Mouse (Mus musculus) adrenal gland, adult 18-20 months (tissue): ENCODE results near the gene Jph2. TPM values are rescaled to one million over a fixed set of nuclear protein-coding genes. Genes with fewer than 3 reads are reported as not detected.
"Not testable (repeated sequence)": the region's sequence is repeated elsewhere in the genome, so short reads cannot be mapped to it uniquely, and the experiment has no call there.

Experiments
- DNase-seq, 2 experiments: peaks; one replicate each; pipeline ENCODE4 v3.0.0; 2021 to 2022; ENCODE audit warnings: low spot score in 2 of 2
- total RNA-seq, 2 experiments: library from RNA; stranded (reverse); gene quantifications; 1 replicate in 1 of 2; 2 replicates in 1 of 2; pipeline ENCODE4 v1.2.3; 2021

Jph2 gene
- total RNA-seq, 2 experiments from 2014 or later: 4.4 to 6.5 TPM

DNA sequence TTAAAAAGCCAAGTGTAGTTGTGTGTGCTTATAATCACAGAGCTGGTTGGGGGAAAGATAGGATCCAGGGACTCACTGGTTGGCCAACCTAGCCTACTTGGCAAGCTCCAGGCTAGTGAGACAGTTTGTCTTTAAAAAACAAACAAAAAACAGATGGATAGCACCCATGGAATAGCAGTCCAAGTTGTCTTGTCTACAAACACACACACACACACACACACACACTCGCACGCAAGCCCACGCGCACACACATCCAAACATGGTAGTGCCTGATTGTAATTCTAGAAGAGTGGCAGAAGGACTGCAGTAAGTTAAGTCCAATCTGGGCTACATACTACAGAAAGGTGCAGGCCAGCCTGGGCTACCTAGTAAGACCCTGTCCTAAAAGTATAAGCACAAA is 14.6 kb upstream of the Jph2 start:
- no peak for DNase-seq

DNA sequence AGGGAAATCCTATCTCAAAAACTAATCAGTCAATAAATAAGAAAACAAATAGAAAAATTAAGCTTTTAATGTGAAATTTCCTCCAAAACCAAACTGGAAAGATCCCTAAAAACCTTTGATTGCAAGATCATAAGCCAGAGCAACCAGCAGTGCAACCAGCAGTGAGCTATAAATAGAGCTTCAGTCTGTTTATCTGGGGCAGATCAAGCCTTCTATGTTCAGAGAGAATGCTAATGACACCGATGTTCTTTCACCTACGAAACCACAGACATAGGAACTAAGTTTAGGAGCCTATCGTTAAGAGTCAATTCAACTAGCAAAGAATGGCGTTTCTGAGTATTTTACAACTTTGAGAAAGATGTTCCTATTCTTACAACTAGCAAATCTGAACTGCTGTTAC is 14.0 kb upstream of the Jph2 start:
- no peak for DNase-seq

DNA sequence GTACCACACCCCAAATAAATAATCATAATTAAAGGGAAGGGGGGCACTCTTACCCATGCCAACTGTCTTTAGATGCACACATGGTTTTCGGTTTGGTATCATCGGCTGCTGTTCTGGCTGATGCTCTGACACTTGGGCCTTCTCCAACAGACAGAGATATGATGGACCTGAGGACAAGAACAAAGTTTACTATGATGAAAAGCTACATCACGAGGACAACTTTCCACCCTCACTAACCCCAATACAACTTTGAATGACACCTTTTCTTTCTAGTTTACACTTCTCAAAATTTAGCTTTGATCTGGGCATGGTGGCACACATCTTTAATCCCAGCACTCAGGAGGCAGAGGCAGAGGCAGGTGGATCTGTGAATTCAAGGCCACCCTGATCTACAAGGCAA is 13.6 kb upstream of the Jph2 start:
- DNase-seq: not testable (repeated sequence)

DNA sequence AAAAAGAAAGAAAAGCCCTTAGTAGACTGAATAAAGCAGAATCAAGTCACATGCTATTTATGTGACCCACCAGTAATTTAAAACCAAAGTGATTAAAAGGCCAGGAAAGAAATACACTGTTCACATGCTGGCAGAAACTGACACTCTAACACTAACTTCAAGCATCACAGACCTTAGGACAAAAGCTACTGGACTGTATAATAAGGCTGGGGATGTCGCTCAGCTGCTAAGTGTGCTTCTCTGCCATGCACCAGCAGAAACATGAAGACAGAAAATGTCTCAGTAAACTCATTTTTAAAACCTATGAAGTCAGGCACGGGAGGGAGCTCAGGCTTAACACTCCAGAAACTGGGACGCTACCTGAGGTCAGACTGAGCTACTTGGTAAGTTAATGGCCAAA is 12.4 kb upstream of the Jph2 start:
- no peak for DNase-seq

DNA sequence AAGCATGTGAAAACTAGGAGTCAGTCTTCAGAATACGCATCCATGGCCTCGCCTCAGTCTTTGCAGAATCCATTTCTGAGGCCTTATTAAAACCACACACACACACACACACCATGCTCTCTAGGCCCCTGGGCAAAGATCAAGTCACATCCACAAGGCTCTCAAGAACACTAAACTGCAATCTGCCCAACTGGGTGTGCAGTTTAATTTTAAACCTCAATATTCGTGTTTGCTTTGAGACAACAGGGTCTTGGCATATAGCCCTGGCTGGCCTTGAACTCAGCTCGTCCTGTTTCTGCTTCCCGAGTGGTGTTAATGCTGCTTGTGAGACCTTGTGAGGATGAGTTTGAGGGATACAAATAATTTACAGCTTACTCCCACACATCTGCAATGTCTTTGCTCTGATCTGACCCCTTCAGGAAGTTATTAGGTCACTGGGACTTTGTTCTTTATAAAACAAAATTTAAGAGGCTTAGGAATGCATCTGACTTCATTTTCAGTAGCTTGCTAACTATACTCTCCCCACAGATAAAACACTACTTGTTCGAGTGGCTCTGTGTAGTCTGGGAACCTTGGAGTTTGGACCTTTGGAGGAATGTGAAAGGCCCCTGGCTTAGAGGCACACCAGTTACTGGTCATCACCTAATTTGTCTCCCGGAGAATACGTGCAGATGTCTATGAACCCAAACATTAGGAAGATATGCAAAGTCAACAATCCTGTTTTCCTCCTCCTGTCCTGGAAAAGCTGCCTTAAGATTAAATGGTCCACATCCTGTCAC is 6.4 kb upstream of the Jph2 start:
- DNase-seq: peak in 1 of 2 experiments; percentile 31

DNA sequence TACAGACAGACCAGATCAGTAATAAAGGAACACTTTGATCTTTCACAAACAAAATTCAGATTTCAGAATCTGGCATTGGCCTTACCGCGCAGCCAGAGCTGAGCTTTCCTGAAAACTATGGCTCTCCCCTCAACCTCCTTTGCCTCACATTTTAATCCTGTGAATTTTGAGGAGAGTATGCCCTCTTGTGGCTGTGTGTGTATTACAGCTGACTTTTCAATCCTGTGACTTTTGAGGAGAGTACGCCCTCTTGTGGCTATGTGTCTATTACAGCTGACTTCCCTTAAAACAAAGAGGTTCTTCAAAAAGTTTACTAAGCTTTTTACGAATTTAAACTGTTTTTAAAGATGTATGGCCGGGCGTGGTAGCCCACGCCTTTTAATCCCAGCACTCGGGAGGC is 3.4 kb upstream of the Jph2 start:
- DNase-seq: peak; percentile 72 to 80

DNA sequence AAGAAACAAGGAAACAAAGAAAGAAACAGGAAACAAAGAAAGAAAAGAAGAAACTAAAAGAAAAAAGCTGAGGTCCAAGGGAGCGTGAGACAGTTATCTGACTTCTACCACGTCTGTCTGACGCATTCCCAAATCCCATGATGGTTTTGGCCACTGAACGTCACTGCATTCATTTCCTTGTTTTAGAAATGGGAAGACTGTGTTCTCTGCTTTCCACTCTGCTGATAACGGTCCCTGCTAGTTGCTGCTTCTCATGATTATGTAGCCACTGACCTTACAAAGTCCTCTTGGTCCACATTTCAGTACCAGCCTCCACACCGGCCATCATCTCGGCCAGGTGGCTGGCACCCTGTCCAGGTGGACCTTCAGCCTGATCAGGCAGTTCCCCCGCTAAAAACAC is 1.4 kb upstream of the Jph2 start:
- DNase-seq: no peak

DNA sequence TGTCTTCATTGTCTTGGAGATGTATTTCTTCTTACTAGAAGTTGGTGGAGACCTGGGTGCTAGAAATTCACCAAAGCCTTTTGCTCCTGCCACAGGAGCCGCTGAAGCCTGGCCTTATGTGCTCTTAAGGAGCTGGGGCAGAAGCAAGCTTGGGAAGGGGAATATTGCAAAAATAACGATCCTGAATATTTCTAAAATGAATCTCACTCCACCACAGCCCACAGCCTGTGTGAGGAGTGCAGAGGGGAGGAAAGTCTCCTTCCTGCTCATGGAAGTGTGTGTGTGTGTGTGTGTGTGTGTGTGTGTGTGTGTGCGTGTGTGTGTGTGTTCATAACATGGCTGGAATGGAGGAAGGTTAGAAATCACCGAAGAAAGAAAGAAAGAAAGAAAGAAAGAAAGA is 977 bp upstream of the Jph2 start:
- no peak for DNase-seq

DNA sequence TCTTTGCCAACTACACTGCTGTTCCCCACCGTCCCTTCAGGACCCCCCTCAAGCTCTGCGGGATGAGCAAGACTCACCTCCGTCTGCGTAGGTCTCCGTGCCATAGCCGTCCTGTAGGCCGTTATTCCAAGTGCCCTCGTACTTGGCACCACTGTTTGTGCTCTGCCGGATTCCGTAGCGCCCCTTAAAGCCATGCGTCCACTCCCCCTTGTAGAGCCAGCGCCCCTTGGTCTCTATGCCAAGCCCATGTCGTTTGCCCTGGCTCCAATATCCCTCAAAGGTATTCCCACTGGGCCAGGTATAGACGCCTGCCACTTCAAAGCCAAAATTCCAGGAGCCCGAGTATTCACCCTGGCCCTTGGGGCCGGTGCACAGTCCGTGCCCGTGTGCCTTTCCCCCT is 722 bp downstream of the Jph2 start:
- DNase-seq: no peak

DNA sequence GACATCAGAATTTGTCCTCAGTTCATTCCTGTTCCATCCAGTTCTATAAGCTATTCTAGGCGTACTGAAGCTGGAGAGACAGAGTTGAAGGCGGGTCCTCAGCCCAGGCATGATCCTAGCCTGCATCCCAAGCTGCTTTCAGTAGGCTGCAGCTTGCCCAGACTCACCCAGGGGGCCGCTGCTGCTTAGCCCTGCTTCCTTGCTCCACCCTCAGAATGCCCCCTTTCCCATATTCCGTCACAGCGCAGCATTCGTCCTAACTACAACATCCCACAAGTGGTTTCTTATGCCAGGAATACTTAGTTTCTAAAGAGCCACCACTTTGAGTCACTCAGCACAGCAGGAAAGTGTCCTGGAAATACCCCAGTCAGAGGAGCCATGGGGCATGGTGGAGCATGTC is 2.8 kb downstream of the Jph2 start:
- no peak for DNase-seq

DNA sequence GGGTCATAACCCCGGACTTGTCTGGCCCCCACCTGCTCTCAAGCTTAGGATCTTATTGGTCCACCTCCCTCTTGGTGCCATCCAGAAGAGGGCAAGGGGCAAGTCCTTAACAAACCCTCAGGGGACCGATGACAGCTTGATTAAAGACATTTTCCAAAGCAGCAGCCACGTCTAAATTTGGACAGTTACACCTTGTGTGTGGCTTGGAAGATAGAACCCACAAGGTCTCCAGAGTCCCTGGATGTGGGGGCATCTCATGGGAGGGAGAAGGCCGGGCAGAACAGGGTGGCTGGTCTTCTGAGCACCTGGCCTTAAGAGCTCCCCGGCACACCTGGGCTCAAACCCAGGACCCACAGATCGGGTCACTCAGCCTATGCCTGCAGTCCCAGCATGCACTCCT is 3.8 kb downstream of the Jph2 start:
- DNase-seq: no peak

DNA sequence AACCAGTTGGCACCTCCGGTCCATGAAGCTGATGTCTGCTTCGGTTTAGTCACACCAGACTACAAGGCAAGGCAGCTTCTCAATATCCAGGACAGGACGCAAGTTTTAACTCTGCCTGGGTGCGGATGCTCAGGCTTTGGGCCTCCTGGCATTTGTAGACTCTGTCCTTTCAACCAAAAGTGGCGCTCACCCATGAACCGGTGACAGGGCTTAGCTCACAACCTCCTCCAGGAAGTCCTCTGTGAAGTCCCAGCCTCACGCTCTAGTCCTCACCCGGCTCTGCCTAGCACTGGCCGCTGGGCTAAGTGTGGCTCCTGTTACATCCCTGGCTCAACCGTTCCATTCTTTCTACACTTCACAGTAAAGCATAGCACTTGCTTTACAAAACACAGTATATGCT is 4.6 kb downstream of the Jph2 start:
- DNase-seq: no peak

DNA sequence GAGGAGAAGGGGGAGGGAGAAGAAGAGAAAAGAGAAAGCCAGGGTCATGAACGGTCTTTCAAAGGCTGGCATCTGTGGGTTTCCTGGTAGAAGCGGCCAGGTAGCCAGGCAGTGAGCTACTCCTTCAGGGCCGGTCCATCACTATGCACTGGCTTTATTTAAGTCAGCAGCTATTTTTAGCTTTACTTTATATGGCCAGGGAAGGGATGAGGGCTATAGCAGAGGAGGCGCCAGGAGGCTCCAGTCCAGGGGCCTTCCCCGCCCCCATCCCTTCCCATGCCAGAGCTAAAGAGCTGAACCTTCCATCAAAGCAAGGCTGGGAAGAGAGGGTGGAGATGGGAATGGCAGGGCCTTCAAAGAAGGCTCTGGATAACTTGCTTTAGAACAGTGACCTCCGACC is 5.4 kb downstream of the Jph2 start:
- no peak for DNase-seq

DNA sequence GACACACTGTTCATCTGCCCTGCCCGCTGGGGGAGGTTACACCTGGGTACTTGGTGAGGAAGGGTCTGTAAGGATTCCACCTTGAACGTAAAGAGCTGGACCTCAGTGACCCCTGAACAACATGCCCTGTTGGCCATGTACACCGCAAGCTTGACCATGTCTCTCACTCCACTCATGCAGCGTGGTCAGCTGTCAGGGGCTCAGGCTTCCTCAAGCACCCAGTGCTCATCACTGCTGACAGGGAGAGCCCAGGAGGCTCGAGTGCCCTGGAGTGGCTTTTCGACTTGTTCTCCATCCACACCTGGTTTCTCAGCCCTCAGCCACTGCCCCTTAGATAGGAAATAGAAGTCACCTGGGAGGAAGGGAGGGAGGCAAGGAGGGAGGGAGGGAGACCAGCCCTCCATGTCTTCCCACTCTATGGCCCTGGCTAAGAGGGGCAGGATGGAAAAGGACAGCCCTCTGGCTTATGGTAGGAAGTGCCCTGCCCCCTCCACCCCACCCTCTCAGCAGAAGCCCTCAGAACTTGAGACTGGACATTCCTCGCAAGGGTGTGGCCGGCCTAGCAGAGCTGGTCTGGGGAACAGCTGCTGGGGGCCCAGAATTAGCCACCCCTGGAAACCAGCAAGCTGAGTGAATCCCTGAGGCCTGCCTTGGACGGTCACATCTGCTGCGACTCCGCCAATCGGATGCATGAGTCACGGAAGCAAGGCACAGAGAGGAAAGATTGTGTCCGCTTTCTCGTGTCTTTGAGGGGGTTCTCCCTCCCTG is 11.2 kb downstream of the Jph2 start:
- no peak for DNase-seq

DNA sequence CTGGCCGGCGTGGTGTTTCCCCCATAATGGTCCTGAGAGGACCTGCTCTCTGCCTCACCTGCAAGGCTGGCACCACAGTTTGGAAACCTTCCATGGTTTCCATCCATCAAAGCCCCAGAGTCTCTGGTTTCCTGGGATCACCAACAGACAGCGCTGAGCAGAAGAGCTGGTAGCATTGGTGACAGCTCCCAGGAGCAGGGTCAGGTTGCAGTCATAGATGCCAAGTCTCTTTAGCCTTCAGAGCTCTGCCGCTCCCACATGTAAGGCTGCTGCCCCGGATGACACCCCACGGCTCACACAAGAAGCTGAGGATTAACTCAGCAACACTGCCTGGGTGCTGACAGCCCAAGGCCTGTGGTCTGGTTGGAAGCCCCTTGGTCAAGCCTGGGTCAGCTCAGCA is 12.7 kb downstream of the Jph2 start:
- no peak for DNase-seq

DNA sequence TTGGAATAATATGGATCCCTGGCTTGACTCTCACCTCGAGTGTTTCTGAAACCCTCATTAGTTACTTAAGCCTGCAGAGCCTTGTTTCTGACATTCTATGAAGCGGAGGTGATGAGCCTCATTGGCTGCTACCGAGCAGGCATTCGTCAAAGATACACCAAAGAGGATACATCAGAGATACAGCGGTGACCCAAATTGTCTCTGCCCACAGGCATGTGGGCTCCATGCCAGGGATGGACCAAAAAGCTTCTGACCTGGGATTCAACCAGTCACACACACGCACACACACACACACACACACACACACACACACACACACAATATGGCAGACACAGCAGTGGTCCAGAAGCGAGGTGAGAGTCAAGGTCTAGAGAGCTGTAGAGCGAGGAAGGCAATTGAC is 16.5 kb downstream of the Jph2 start:
- no peak for DNase-seq

DNA sequence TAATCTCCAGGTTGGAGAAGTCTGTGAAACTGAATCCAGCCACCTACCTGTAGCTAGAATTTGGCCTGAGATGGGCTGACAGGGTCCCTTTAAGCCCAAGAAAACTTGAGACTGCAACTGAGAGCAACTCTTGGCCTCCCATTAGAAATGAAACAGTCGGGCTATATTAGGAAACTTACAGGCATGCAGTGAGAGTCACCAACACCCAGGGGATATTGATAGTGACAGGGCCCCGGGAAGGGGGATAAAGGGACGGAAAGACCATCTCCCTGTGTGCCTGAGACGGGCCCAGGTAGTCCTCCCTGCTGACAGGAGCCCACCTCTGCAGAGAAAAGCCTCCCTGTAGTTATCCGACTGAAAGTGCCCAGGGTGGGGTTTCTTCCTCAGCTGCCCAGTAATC is 18.4 kb downstream of the Jph2 start:
- no peak for DNase-seq

DNA sequence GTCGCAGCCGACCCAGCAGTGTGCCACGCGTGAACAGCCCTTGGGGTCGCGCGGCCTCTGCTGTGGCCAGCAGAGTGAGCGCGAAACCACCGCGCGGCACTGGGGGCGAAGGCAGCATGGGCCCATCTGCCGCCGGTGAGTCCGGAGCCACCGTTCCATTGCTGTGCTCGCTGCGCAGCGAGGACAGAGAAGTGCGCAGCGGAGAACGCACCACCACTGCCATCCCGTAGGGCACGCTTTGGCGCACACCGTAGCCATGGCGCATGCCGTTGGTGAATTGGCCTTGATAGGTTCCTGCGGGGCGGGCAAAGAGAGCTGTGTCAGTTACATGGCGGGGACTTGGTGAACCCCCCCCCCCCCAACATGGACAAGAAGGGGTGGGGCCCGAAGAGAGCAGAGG is 21.7 kb downstream of the Jph2 start:
- no peak for DNase-seq

DNA sequence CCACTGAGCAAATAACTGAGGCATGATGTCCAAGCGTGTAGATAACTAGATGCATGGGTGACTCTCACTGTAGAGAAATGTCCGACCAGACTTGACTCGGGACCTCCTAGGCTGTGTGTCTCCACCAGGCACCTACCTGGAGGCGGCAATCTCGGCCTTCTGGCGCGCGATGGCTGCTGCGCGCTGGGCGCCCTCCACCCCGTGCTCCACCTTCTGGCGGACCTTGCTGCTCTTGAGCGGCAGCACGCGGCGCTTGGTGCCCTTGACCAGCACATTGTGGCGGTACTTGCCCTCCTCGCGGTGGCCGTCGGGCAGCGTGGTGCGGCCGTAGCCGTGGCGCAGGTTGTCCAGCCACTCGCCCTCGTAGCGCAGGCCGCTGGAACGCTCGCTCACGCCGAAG is 22.3 kb downstream of the Jph2 start:
- DNase-seq: no peak

DNA sequence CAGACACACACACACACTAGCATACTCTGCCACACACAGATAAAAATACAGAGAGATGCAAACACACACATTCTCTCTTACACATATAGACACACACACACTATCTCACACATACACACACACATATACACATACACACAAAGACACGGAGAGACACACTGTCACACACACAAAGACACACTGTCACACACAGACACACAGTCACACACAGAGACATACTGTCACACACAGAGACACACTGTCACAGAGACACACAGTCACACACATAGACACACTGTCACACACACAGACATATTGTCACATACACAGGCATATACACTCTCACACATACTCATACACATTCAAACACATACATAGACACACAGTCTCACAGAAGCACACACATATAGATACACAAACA is 25.2 kb downstream of the Jph2 start:
- no peak for DNase-seq

DNA sequence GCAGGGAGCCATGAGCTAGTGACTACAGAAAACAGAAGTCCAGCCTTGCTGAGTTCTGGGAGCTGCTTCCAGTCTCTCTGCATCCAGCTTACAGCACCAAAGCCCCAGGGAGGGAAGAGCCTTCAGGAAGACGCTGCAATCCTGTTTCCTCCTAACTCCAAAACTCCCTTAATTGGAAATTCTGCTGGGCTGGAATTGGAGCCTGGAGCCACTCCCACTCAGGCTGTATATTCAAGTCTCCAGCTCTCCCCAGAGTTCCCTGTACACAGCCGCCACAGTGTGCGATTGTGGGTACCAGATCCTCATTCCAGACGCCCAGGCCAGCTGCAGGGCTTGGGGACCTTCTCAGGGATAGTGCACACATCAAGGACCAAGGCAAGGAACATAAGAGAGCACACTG is 27.6 kb downstream of the Jph2 start:
- DNase-seq: no peak

DNA sequence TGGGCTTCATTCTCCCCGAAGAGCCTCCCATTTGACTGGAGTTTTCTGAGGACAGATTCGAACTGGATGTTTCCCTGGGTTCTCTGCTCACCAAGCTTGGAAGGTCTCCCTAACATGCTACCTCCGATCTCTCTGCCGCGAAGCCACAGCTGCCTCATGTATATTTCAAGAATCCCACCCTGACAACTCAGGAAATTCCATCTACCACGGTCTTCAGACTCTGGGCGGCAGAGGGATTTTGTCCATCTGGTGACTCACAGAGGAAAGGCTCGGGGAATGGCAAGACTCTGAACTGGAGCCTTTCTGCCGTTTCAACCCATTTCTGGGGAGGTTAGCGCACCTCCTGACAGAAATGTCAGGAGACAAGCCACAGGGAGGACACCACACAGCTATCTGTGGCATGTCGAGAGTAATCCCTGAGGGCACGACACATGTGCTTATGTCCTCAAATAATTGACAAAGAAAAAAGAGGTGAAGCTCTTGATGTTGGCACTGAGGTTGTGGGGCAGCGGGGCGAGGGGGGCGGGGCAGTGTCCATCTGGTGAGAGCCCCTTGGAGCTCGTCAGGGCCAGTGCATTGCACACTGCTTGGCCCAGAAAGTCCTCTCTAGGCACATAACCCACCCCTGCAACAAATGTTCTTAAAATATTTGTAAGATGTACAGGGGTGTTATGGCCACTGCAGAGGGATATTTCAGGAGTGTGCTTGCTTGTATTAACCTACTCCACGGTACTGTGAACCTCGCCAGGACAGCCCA is 32.8 kb downstream of the Jph2 start:
- no peak for DNase-seq
